Mouse (Mus musculus): ENCODE data around the gene Dbt.

GRCm38 (mm10) chr3:116476686-116477298 lies 36.1 kb upstream of the Dbt start:
- TF ChIP-seq POLR2A (IDR thresholded peaks at IDR 0.05; ENCODE audit: insufficient read depth, low read length), result no peak
- TF ChIP-seq CTCF (IDR thresholded peaks at IDR 0.05; ENCODE audit: low read depth, low read length), result no peak
- TF ChIP-seq EP300 (IDR thresholded peaks at IDR 0.05; ENCODE audit: insufficient read depth, low read depth, low read length), result no peak

All from ES-Bruce4 (cell line).